Comparison of ENCODE assay signal across 8 mouse cellular contexts in genomic region chr15:88733041-88733751, GRCm38 (mm10). TPM values are rescaled to one million over a fixed set of nuclear protein-coding genes. Genes with fewer than 3 reads are reported as not detected.
DNase-seq lines count a peak whose midpoint lies in the region; ATAC-seq and TF ChIP-seq lines count a peak whose summit lies in the region.

No protein-coding gene starts in this region.

- peak overlapping the region; percentile 95 for H3K9ac ChIP-seq in heart, embryonic 13.5 days
- H3K9ac ChIP-seq in kidney, postnatal 0 days (ENCODE audit: low read depth, low read length): peak overlapping the region; percentile 97
- peak overlapping the region; percentile 88 for H3K9ac ChIP-seq in liver, embryonic 14.5 days (replicated peaks)
- peak overlapping the region; percentile 98 for H3K9ac ChIP-seq in stomach, embryonic 15.5 days

- H3K4me1 ChIP-seq in erythroblast, embryonic 14.5 days (ENCODE audit: control insufficient read depth): peaks cover 59% of the 10 kb centered on the region
- H3K4me1 ChIP-seq in heart, embryonic 13.5 days: peaks cover 32% of the 10 kb centered on the region
- H3K4me1 ChIP-seq in kidney, postnatal 0 days (replicated peaks; ENCODE audit: insufficient read depth, low read length): peaks cover 16% of the 10 kb centered on the region
- H3K4me1 ChIP-seq in liver, embryonic 14.5 days (replicated peaks; ENCODE audit: control insufficient read depth in 2 of 2, insufficient read depth in 2 of 2, low read length in 1 of 2): peaks cover 19 to 32% of the 10 kb centered on the region in 2 experiments
- peaks cover 15% of the 10 kb centered on the region for H3K4me1 ChIP-seq in stomach, embryonic 15.5 days

- peak; percentile 81 for DNase-seq in CD4-positive helper T cell, adult 2 months (ENCODE audit: low read depth, low spot score)
- peak; percentile 81 for DNase-seq in brain, adult 2 months (ENCODE audit: low read depth, low spot score)
- DNase-seq in kidney, postnatal 0 days (ENCODE audit: low spot score): peak; percentile 69
- DNase-seq in liver, embryonic 14.5 days (ENCODE audit: low read depth in 3 of 3, low spot score in 3 of 3): peak in 1 of 3 experiments; percentile 44
- peak; percentile 50 to 55 for DNase-seq in natural killer cell, adult 2 months (ENCODE audit: low spot score in 2 of 2)

- ATAC-seq in heart, embryonic 13.5 days (ENCODE audit: extremely low read depth, insufficient number of reproducible peaks, low FRiP score, low TSS enrichment): 0 out of 2 replicates have a peak, but pooled peaks have one; percentile 14
- ATAC-seq in kidney, postnatal 0 days (replicated peaks; ENCODE audit: low FRiP score, low read depth): peak; percentile 58
- ATAC-seq in liver, embryonic 14.5 days (ENCODE audit: insufficient read depth): peak; percentile 75
- ATAC-seq in stomach, embryonic 15.5 days (ENCODE audit: insufficient read depth, low FRiP score, low read depth): peak; percentile 56; the same call in 1 of the 2 replicates

- TF ChIP-seq EP300 in liver, embryonic 14.5 days (IDR thresholded peaks at IDR 0.05; ENCODE audit: low read depth): no peak

- peaks cover 2% of the 10 kb centered on the region for H3K27me3 ChIP-seq in erythroblast, embryonic 14.5 days (ENCODE audit: control insufficient read depth)
- H3K27me3 ChIP-seq in heart, embryonic 13.5 days (replicated peaks): no peaks in the 10 kb centered on the region
- no peaks in the 10 kb centered on the region for H3K27me3 ChIP-seq in kidney, postnatal 0 days (ENCODE audit: insufficient read depth, low read length)
- H3K27me3 ChIP-seq in liver, embryonic 14.5 days (ENCODE audit: control insufficient read depth, insufficient read depth, low read length): no peaks in the 10 kb centered on the region
- no peaks in the 10 kb centered on the region for H3K27me3 ChIP-seq in stomach, embryonic 15.5 days (replicated peaks)

- TF ChIP-seq CTCF in kidney, postnatal 0 days (IDR thresholded peaks at IDR 0.05; ENCODE audit: low read depth): no peak
- TF ChIP-seq CTCF in liver, embryonic 14.5 days (IDR thresholded peaks at IDR 0.05; ENCODE audit: low read depth): no peak

- peaks cover 40% of the 10 kb centered on the region for H3K36me3 ChIP-seq in erythroblast, embryonic 14.5 days (ENCODE audit: control insufficient read depth)
- peaks cover 26% of the 10 kb centered on the region for H3K36me3 ChIP-seq in heart, embryonic 13.5 days
- peaks cover 22% of the 10 kb centered on the region for H3K36me3 ChIP-seq in kidney, postnatal 0 days (ENCODE audit: insufficient read depth, low read length)
- H3K36me3 ChIP-seq in liver, embryonic 14.5 days (replicated peaks; ENCODE audit: control insufficient read depth, insufficient read depth, low read depth): peaks cover 22% of the 10 kb centered on the region
- peaks cover 18% of the 10 kb centered on the region for H3K36me3 ChIP-seq in stomach, embryonic 15.5 days

- H3K9me3 ChIP-seq in erythroblast, embryonic 14.5 days (ENCODE audit: control insufficient read depth, low read length): no peaks in the 10 kb centered on the region
- no peaks in the 10 kb centered on the region for H3K9me3 ChIP-seq in heart, embryonic 13.5 days
- H3K9me3 ChIP-seq in kidney, postnatal 0 days (replicated peaks; ENCODE audit: low read length): no peaks in the 10 kb centered on the region
- H3K9me3 ChIP-seq in liver, embryonic 14.5 days (ENCODE audit: control insufficient read depth, low read length): no peaks in the 10 kb centered on the region
- no peaks in the 10 kb centered on the region for H3K9me3 ChIP-seq in stomach, embryonic 15.5 days

- H3K4me3 ChIP-seq in erythroblast, embryonic 14.5 days (replicated peaks): peak overlapping the region; percentile 94
- peak overlapping the region; percentile 75 for H3K4me3 ChIP-seq in heart, embryonic 13.5 days
- H3K4me3 ChIP-seq in kidney, postnatal 0 days (replicated peaks; ENCODE audit: low read depth, low read length): peak overlapping the region; percentile 99
- H3K4me3 ChIP-seq in liver, embryonic 14.5 days (ENCODE audit: insufficient read depth in 1 of 2, low read depth in 2 of 2, low read length in 2 of 2): peak overlapping the region; percentile 90 to 95
- H3K4me3 ChIP-seq in stomach, embryonic 15.5 days (replicated peaks): peak overlapping the region; percentile 79

- H3K4me2 ChIP-seq in heart, embryonic 13.5 days: peak overlapping the region; percentile 97
- H3K4me2 ChIP-seq in kidney, postnatal 0 days (ENCODE audit: low read length): peak overlapping the region; percentile 79
- H3K4me2 ChIP-seq in liver, embryonic 14.5 days (ENCODE audit: low read depth): peak overlapping the region; percentile 88
- H3K4me2 ChIP-seq in stomach, embryonic 15.5 days: peak overlapping the region; percentile 71

- under 1% methylated on average over 65 of the region's 86 CpGs for WGBS in heart, embryonic 13.5 days
- under 1% methylated on average over 83 of the region's 86 CpGs for WGBS in kidney, postnatal 0 days
- under 1% methylated on average over 76 of the region's 86 CpGs for WGBS in liver, embryonic 14.5 days (ENCODE audit: insufficient replicate concordance)
- WGBS in stomach, embryonic 15.5 days: under 1% methylated on average over 72 of the region's 86 CpGs

- peak overlapping the region; percentile 80 for H3K27ac ChIP-seq in heart, embryonic 13.5 days (replicated peaks)
- peak overlapping the region; percentile 95 for H3K27ac ChIP-seq in kidney, postnatal 0 days
- H3K27ac ChIP-seq in liver, embryonic 14.5 days: peak overlapping the region; percentile 47
- peak overlapping the region; percentile 89 for H3K27ac ChIP-seq in stomach, embryonic 15.5 days

RNA-seq across cellular contexts. Expression of gene Brd1, which starts 0.8 kb away (rescaled TPM):
- polyA plus RNA-seq in erythroblast, embryonic 14.5 days (2012): 1.9 and 2.1 TPM in 2 replicates
- polyA plus RNA-seq in heart, embryonic 13.5 days (2015; fragmentation: Nextera tagmentation; extraction: Ambion mirVana): 10.4 and 11.0 TPM in 2 replicates
- polyA plus RNA-seq in kidney, postnatal 0 days (2015; fragmentation: Nextera tagmentation; extraction: Ambion mirVana): 16.5 and 16.9 TPM in 2 replicates
- polyA plus RNA-seq in liver, embryonic 14.5 days (2012; rRNA removed): 4.1 and 6.1 TPM in 2 replicates
- 5.5 and 7.1 TPM in 2 replicates for polyA plus RNA-seq in liver, embryonic 14.5 days (2014; fragmentation: Nextera tagmentation; extraction: Ambion mirVana)
- polyA plus RNA-seq in stomach, embryonic 15.5 days (2015; fragmentation: Nextera tagmentation; extraction: Ambion mirVana): 17.8 and 19.9 TPM in 2 replicates

RNA-seq across cellular contexts. Expression of gene Zbed4, which starts 18.3 kb away (rescaled TPM):
- 0.45 and 0.53 TPM in 2 replicates for polyA plus RNA-seq in erythroblast, embryonic 14.5 days (2012)
- 11.6 and 12.1 TPM in 2 replicates for polyA plus RNA-seq in heart, embryonic 13.5 days (2015; fragmentation: Nextera tagmentation; extraction: Ambion mirVana)
- polyA plus RNA-seq in kidney, postnatal 0 days (2015; fragmentation: Nextera tagmentation; extraction: Ambion mirVana): 11.8 and 13.3 TPM in 2 replicates
- polyA plus RNA-seq in liver, embryonic 14.5 days (2012; rRNA removed): 5.9 and 8.0 TPM in 2 replicates
- polyA plus RNA-seq in liver, embryonic 14.5 days (2014; fragmentation: Nextera tagmentation; extraction: Ambion mirVana): 11.4 and 11.5 TPM in 2 replicates
- polyA plus RNA-seq in stomach, embryonic 15.5 days (2015; fragmentation: Nextera tagmentation; extraction: Ambion mirVana): 13.6 and 14.8 TPM in 2 replicates

Comparison
In these comparisons a context has a peak if more than half of its experiments do, and no peak if none do; other contexts are left out.
1. ATAC-seq: peak in every context shown above with its lines; median percentile 75 in liver, embryonic 14.5 days; 58 in kidney, postnatal 0 days; 56 in stomach, embryonic 15.5 days; 14 in heart, embryonic 13.5 days.